Mouse (Mus musculus): ENCODE measurements around the gene Arhgap44. TPM values are rescaled to one million over a fixed set of nuclear protein-coding genes. Genes with fewer than 3 reads are reported as not detected.

Gene Arhgap44
- polyA plus RNA-seq (2017; shearing (Covaris generic)), result 0.14 TPM

DNA sequence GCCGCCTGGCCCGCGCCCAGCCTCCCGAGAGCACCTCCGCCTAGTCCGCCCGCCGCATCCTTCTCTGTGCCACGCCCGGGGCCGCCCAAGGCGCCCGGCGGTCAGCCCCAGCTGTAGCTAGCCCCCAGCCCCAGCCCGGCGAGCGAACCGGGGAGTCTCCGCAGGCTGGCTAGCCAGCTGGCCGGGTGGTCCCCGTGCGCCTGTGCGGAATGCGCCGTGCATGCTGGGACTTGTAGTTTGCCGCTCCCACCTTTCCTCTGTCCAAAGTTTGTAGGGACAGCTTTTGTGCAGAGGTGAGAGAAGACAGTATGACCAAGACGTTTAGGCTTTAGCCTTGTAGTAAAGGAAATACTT, at the start of gene Arhgap44:
Gene Arhgap44, minus strand, starts transcription at position 195 of the 354 bp plus-strand sequence.

DNA sequence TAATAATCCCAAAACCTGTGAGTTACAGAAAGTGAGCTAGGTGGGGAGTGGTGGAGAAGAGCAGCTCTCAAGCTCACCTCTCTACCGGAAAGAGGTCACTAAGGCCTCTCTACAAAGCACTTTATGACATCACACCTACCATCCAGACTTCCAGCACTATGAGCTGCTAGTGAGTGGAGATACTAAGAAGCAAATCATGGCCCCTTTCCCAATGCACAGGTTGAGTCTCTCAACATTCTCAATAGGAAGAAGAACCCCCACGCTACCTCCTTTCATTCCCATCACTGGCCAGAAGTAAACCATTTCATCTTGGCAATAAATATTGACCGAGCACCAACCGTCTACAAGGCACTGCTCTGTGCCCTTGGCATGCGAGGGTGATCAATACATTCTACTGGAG, 3.0 kb downstream of the Arhgap44 start, which contains the start of gene 1700086D15Rik:
Gene 1700086D15Rik, minus strand, starts transcription at position 101 of the 400 bp plus-strand sequence.

DNA sequence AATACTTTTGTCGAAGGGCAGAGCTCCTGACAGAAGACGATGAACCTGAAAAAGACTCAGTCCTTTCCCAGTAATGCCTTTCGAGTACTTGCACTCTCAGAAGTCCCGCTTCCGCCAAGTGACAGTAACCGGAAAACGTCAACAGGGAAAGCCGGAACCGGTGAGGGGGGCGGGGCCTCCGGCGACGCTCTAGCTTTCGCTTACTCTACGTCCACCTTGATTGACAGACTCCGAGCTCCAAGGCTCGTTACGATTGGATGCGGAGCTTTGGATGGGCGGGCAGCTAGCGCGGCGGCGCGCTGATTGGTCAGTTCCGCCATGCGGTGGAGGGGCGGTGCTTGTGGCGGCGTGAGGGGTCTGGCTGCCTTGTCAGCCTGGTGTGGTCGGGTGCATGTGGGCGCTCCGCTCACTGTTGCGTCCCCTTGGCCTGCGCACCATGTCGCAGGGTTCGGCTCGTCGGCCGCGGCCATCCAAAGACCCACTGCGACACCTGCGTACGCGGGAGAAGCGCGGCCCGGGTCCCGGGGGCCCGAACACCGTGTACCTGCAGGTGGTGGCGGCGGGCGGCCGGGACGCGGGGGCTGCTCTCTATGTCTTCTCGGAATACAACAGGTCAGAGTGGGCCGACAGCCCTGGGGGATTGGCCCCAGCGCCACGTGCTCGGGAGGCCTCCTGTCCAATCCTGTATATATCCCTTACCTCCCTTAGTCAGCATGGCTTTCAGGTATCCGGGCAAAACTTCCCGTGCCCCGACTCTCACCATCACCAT, 183.9 kb downstream of the Arhgap44 start, which contains the start of gene Elac2:
Gene Elac2, plus strand, starts transcription at position 319 of the 769 bp plus-strand sequence.

Other genes with a start within 250 kb of the Arhgap44 start
- gene Elac2, start 183.9 kb downstream of the Arhgap44 start, polyA plus RNA-seq (2017; shearing (Covaris generic)), result 36.2 TPM
- gene 1700086D15Rik, start 3.1 kb downstream of the Arhgap44 start, polyA plus RNA-seq (2017; shearing (Covaris generic)), result not detected
- gene Myocd, start 107.0 kb upstream of the Arhgap44 start, polyA plus RNA-seq (2017; shearing (Covaris generic)), result not detected